Mouse (Mus musculus): Measurements from ENCODE around the gene Olfr262. TPM values are rescaled to one million over a fixed set of nuclear protein-coding genes. Genes with fewer than 3 reads are reported as not detected.
"Not testable (repeated sequence)": the region's sequence is repeated elsewhere in the genome, so short reads cannot be mapped to it uniquely, and the experiment has no call there.

Gene Olfr262
- total and polyA plus RNA-seq, 3 experiments = not detected

DNA sequence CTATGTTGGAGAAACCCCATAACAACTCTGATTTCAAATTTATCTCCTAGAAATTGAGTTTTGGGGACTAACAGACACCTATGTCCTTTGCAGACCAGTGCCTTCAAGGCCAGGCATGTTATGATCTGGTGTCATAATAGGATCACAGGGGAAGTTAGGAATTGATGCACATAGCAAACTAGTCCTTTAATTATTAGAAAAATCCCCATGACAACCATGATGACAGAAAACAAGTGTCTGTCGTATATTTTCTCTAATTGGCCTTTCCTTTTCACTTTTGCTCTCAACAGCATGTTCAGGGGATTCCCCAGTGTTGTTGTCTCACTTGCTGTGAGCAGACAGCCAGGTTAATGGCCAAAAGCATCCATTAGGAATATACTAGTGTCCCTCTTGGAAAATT lies 19.3 kb upstream of the Olfr262 start, which contains the start of gene Olfr235:
Olfr235 (plus strand) TSS at position 301 of the 400 bp plus-strand sequence.
- no peak for TF ChIP-seq MXI1 (IDR thresholded peaks at IDR 0.05; ENCODE audit: low read depth, low read length)
- no peak for TF ChIP-seq ZKSCAN1 (IDR thresholded peaks at IDR 0.05; ENCODE audit: low read depth, low read length)
- no peak for TF ChIP-seq POLR2A (IDR thresholded peaks at IDR 0.05; ENCODE audit: control insufficient read depth in 1 of 2, insufficient read depth in 1 of 2, low read depth in 1 of 2, low read length in 2 of 2, poor library complexity in 1 of 2)
- TF ChIP-seq ZMIZ1 (IDR thresholded peaks at IDR 0.05; ENCODE audit: low read depth, low read length) = no peak
- no peak for TF ChIP-seq JUND (IDR thresholded peaks at IDR 0.05; ENCODE audit: low read depth, low read length)
- no peak for TF ChIP-seq MYB (IDR thresholded peaks at IDR 0.05; ENCODE audit: low read depth, low read length)
- Histone ChIP-seq H3K27me3 (ENCODE audit: control insufficient read depth in 1 of 2, insufficient read depth in 2 of 2, low read length in 2 of 2) (no peaks in the 10 kb centered on the region), H3K9ac (ENCODE audit: control insufficient read depth, low read depth, low read length, poor library complexity, severe bottlenecking) (no peak within 1 kb of the TSS), H3K4me1 (ENCODE audit: control insufficient read depth in 1 of 2, insufficient read depth in 2 of 2, low read length in 2 of 2) (no peaks in the 10 kb centered on the region), H3K36me3 (ENCODE audit: control insufficient read depth in 1 of 2, insufficient read depth in 2 of 2, low read length in 2 of 2) (no peaks in the 10 kb centered on the region), H3K79me2 (ENCODE audit: control insufficient read depth, insufficient read depth, low read length, poor library complexity) (no peaks in the 10 kb centered on the region), H3K4me3 (ENCODE audit: control insufficient read depth in 1 of 2, insufficient read depth in 1 of 2, low read depth in 2 of 2, low read length in 2 of 2) (no peak within 1 kb of the TSS), H3K9me3 (replicated peaks; ENCODE audit: insufficient read depth, low read length) (no peaks in the 10 kb centered on the region), H3K27ac (ENCODE audit: control insufficient read depth, low read depth, low read length) (no peak within 1 kb of the TSS)
- DNase-seq (ENCODE audit: low read depth, low spot score) = no peak

DNA sequence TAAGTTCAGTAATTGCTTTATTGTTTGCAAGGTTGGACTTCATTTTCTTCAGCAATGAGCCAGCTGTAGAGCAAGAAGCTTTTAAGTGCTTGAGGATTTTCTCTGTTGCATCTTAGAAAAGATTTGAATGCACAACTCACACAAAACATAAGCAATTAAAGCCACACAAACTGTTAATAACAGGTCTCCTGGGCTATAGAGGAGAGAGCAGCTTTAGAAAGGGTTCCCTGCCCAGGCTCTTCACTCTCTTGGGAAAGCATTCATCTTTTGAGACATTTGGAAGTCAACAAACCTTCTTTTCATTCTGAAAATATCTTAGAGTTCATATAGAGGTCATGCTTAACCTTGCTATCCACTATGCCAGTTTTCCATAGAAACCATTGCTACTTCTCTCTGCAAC lies 9.0 kb downstream of the Olfr262 start, which contains the start of gene Olfr1432:
Olfr1432 (minus strand) TSS at position 101 of the 400 bp plus-strand sequence.
- H3K27me3 ChIP-seq (ENCODE audit: control insufficient read depth in 1 of 2, insufficient read depth in 2 of 2, low read length in 2 of 2); H3K9ac ChIP-seq (ENCODE audit: control insufficient read depth, low read depth, low read length, poor library complexity, severe bottlenecking); H3K36me3 ChIP-seq (ENCODE audit: control insufficient read depth in 1 of 2, insufficient read depth in 2 of 2, low read length in 2 of 2); H3K79me2 ChIP-seq (ENCODE audit: control insufficient read depth, insufficient read depth, low read length, poor library complexity); H3K4me1 ChIP-seq (ENCODE audit: control insufficient read depth in 1 of 2, insufficient read depth in 2 of 2, low read length in 2 of 2); H3K4me3 ChIP-seq (ENCODE audit: control insufficient read depth in 1 of 2, insufficient read depth in 1 of 2, low read depth in 2 of 2, low read length in 2 of 2); H3K27ac ChIP-seq (ENCODE audit: control insufficient read depth, low read depth, low read length); DNase-seq (ENCODE audit: low read depth, low spot score); H3K9me3 ChIP-seq (replicated peaks; ENCODE audit: insufficient read depth, low read length): not testable (repeated sequence)

DNA sequence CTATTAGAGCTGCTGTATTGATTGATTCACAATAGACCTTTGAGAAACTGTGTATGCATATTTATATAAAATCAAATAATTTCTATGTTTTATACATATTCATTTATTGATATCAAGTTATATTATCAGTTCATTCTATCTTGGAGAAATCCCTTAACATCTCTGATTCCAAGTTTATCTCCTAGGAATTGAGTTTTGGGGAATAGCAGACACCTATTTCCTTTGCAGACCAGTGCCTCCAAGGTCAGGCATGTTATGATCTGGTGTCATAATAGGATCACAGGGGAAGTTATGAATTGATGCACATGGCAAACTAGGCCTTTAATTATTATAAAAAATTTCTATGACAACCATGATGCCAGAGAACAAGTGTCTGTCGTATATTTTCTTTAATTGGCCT lies 41.1 kb downstream of the Olfr262 start, which contains the start of gene Olfr1431:
Olfr1431 (plus strand) TSS at position 301 of the 400 bp plus-strand sequence.
- no peaks in the 10 kb centered on the region for H3K4me1 ChIP-seq (ENCODE audit: control insufficient read depth in 1 of 2, insufficient read depth in 2 of 2, low read length in 2 of 2)
- H3K79me2 ChIP-seq (ENCODE audit: control insufficient read depth, insufficient read depth, low read length, poor library complexity) = no peaks in the 10 kb centered on the region
- H3K9ac ChIP-seq (ENCODE audit: control insufficient read depth, low read depth, low read length, poor library complexity, severe bottlenecking) = no peak within 1 kb of the TSS
- H3K36me3 ChIP-seq (ENCODE audit: control insufficient read depth in 1 of 2, insufficient read depth in 2 of 2, low read length in 2 of 2) = no peaks in the 10 kb centered on the region
- H3K4me3 ChIP-seq (ENCODE audit: control insufficient read depth in 1 of 2, insufficient read depth in 1 of 2, low read depth in 2 of 2, low read length in 2 of 2) = no peak within 1 kb of the TSS
- H3K27ac ChIP-seq (ENCODE audit: control insufficient read depth, low read depth, low read length) = no peak within 1 kb of the TSS
- TF ChIP-seq POLR2AphosphoS2 (IDR thresholded peaks at IDR 0.05; ENCODE audit: low read length) = no peak
- TF ChIP-seq NELFE (IDR thresholded peaks at IDR 0.05; ENCODE audit: low read depth, low read length) = no peak
- TF ChIP-seq EP300 (IDR thresholded peaks at IDR 0.05; ENCODE audit: low read depth in 1 of 2, low read length in 2 of 2) = no peak
- no peak for TF ChIP-seq ZNF384 (IDR thresholded peaks at IDR 0.05; ENCODE audit: low read depth, low read length)
- TF ChIP-seq ZMIZ1 (IDR thresholded peaks at IDR 0.05; ENCODE audit: low read depth, low read length) = no peak
- no peak for TF ChIP-seq MAZ (IDR thresholded peaks at IDR 0.05; ENCODE audit: low read depth, low read length)
- TF ChIP-seq TCF12 (IDR thresholded peaks at IDR 0.05; ENCODE audit: low read depth, low read length) = no peak
- TF ChIP-seq HCFC1 (IDR thresholded peaks at IDR 0.05; ENCODE audit: low read depth, low read length) = no peak
- no peak for TF ChIP-seq ZKSCAN1 (IDR thresholded peaks at IDR 0.05; ENCODE audit: low read depth, low read length)
- no peak for TF ChIP-seq CHD2 (IDR thresholded peaks at IDR 0.05; ENCODE audit: low read length)
- TF ChIP-seq NRF1 (IDR thresholded peaks at IDR 0.05; ENCODE audit: insufficient read depth, low read depth, low read length, poor library complexity, severe bottlenecking) = no peak
- no peak for TF ChIP-seq BHLHE40 (IDR thresholded peaks at IDR 0.05; ENCODE audit: borderline replicate concordance, low read depth, low read length)
- no peak for TF ChIP-seq GATA1 (IDR thresholded peaks at IDR 0.05; ENCODE audit: low read depth, low read length)
- no peak for TF ChIP-seq USF1 (IDR thresholded peaks at IDR 0.05; ENCODE audit: low read depth, low read length)
- TF ChIP-seq MXI1 (IDR thresholded peaks at IDR 0.05; ENCODE audit: low read depth, low read length) = no peak
- no peak for TF ChIP-seq E2F4 (IDR thresholded peaks at IDR 0.05; ENCODE audit: borderline replicate concordance, low read depth, low read length)
- TF ChIP-seq GABPA (IDR thresholded peaks at IDR 0.05; ENCODE audit: low read depth, low read length) = no peak
- TF ChIP-seq MAX (IDR thresholded peaks at IDR 0.05; ENCODE audit: low read length) = no peak
- no peaks in the 10 kb centered on the region for H3K9me3 ChIP-seq (replicated peaks; ENCODE audit: insufficient read depth, low read length)
- no peak for DNase-seq (ENCODE audit: low read depth, low spot score)
- H3K27me3 ChIP-seq (ENCODE audit: control insufficient read depth in 1 of 2, insufficient read depth in 2 of 2, low read length in 2 of 2) = no peaks in the 10 kb centered on the region

DNA sequence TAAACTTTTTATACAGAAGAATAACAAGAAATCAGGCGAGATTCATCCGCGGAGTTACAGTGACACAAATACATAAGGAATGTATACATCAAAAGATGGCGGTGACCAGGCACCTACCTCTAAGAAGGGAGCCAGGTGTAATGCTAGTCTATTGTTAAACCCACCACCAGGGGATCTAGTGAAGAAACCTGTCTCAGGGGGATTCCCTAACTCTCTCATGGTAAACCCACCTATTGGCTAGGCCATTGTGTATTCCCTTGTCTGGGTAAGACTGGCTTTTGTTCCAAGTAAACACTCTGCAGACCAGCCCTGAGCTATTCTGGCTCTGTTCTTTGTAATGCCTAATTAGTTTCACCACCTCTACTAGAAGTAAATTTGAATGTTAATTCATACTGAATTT lies 42.4 kb downstream of the Olfr262 start:
- not testable (repeated sequence) for H3K9me3 ChIP-seq (replicated peaks; ENCODE audit: insufficient read depth, low read length); H3K4me3 ChIP-seq (ENCODE audit: control insufficient read depth in 1 of 2, insufficient read depth in 1 of 2, low read depth in 2 of 2, low read length in 2 of 2); H3K9ac ChIP-seq (ENCODE audit: control insufficient read depth, low read depth, low read length, poor library complexity, severe bottlenecking); H3K36me3 ChIP-seq (ENCODE audit: control insufficient read depth in 1 of 2, insufficient read depth in 2 of 2, low read length in 2 of 2); H3K79me2 ChIP-seq (ENCODE audit: control insufficient read depth, insufficient read depth, low read length, poor library complexity); DNase-seq (ENCODE audit: low read depth, low spot score); H3K27ac ChIP-seq (ENCODE audit: control insufficient read depth, low read depth, low read length); H3K27me3 ChIP-seq (ENCODE audit: control insufficient read depth in 1 of 2, insufficient read depth in 2 of 2, low read length in 2 of 2); H3K4me1 ChIP-seq (ENCODE audit: control insufficient read depth in 1 of 2, insufficient read depth in 2 of 2, low read length in 2 of 2)
